Mouse (Mus musculus): ENCODE measurements around the gene Tnfrsf17. TPM values are rescaled to one million over a fixed set of nuclear protein-coding genes. Genes with fewer than 3 reads are reported as not detected.
A peak's percentile ranks its signal among the peaks of the same experiment; 100 is the strongest.

Gene Tnfrsf17
- polyA plus RNA-seq, 1 experiment from 2014 or later: 0.19 TPM

- H3K4me2 ChIP-seq: no peak overlapping the region
Observed at GRCm38 (mm10) chr16:11303741-11304140, 9.9 kb upstream of the Tnfrsf17 start.

GRCm38 (mm10) chr16:11305531-11305930 is 8.1 kb upstream of the Tnfrsf17 start:
- no peaks in the 10 kb centered on the region for H3K27me3 ChIP-seq (replicated peaks)
- H3K4me3 ChIP-seq (replicated peaks): no peak overlapping the region
- H3K27ac ChIP-seq (replicated peaks): no peak overlapping the region
- no peak overlapping the region for H3K4me2 ChIP-seq
- no peak for ATAC-seq (ENCODE audit: low FRiP score)
- H3K9me3 ChIP-seq (replicated peaks): no peaks in the 10 kb centered on the region
- WGBS: 95% methylated on average over 2 of the region's 2 CpGs
- no peaks in the 10 kb centered on the region for H3K4me1 ChIP-seq
- H3K9ac ChIP-seq (replicated peaks): no peak overlapping the region
- no peaks in the 10 kb centered on the region for H3K36me3 ChIP-seq

More at GRCm38 (mm10) chr16:11303741-11304140, 9.9 kb upstream of the Tnfrsf17 start:
- ATAC-seq (ENCODE audit: low FRiP score): no peak
- H3K27ac ChIP-seq (replicated peaks): no peak overlapping the region
- H3K4me1 ChIP-seq: no peaks in the 10 kb centered on the region
- H3K9ac ChIP-seq (replicated peaks): no peak overlapping the region
- no peaks in the 10 kb centered on the region for H3K36me3 ChIP-seq
- no peak overlapping the region for H3K4me3 ChIP-seq (replicated peaks)
- H3K9me3 ChIP-seq (replicated peaks): no peaks in the 10 kb centered on the region
- no peaks in the 10 kb centered on the region for H3K27me3 ChIP-seq (replicated peaks)

- H3K4me3 ChIP-seq (replicated peaks): no peak overlapping the region
- no peaks in the 10 kb centered on the region for H3K36me3 ChIP-seq
- H3K9me3 ChIP-seq (replicated peaks): no peaks in the 10 kb centered on the region
- ATAC-seq (ENCODE audit: low FRiP score): no peak
- H3K27me3 ChIP-seq (replicated peaks): 0 out of 2 replicates have a peak, but pooled peaks cover 3% of the 10 kb centered on the region
- no peaks in the 10 kb centered on the region for H3K4me1 ChIP-seq
- H3K9ac ChIP-seq (replicated peaks): no peak overlapping the region
- no peak overlapping the region for H3K4me2 ChIP-seq
- WGBS: 86% methylated on average over 5 of the region's 5 CpGs
- H3K27ac ChIP-seq (replicated peaks): no peak overlapping the region
Observed at GRCm38 (mm10) chr16:11315786-11316320, 2.2 kb downstream of the Tnfrsf17 start.

GRCm38 (mm10) chr16:11316748-11317147 is 3.1 kb downstream of the Tnfrsf17 start:
- H3K9ac ChIP-seq (replicated peaks): no peak overlapping the region
- 0 out of 2 replicates have a peak, but pooled peaks cover 3% of the 10 kb centered on the region for H3K27me3 ChIP-seq (replicated peaks)
- no peak overlapping the region for H3K4me2 ChIP-seq
- no peak overlapping the region for H3K4me3 ChIP-seq (replicated peaks)
- WGBS: 81% methylated on average over 5 of the region's 5 CpGs
- no peaks in the 10 kb centered on the region for H3K9me3 ChIP-seq (replicated peaks)
- no peak overlapping the region for H3K27ac ChIP-seq (replicated peaks)
- H3K36me3 ChIP-seq: no peaks in the 10 kb centered on the region
- ATAC-seq (ENCODE audit: low FRiP score): no peak
- H3K4me1 ChIP-seq: no peaks in the 10 kb centered on the region

- 0 out of 2 replicates have a peak, but pooled peaks cover 3% of the 10 kb centered on the region for H3K27me3 ChIP-seq (replicated peaks)
- no peak overlapping the region for H3K4me3 ChIP-seq (replicated peaks)
- H3K9me3 ChIP-seq (replicated peaks): no peaks in the 10 kb centered on the region
- H3K9ac ChIP-seq (replicated peaks): no peak overlapping the region
- no peak for ATAC-seq (ENCODE audit: low FRiP score)
- H3K27ac ChIP-seq (replicated peaks): no peak overlapping the region
- peaks cover 6% of the 10 kb centered on the region for H3K4me1 ChIP-seq
- 73% methylated on average over 6 of the region's 6 CpGs for WGBS
- no peak overlapping the region for H3K4me2 ChIP-seq
- no peaks in the 10 kb centered on the region for H3K36me3 ChIP-seq
Observed at GRCm38 (mm10) chr16:11317324-11317723, 3.7 kb downstream of the Tnfrsf17 start.

GRCm38 (mm10) chr16:11322409-11323323 is 9.1 kb downstream of the Tnfrsf17 start, which contains the start of gene Snx29:
Gene Snx29, plus strand, starts transcription at chr16:11322908.
- peak within 1 kb of the TSS; percentile 86 for H3K4me3 ChIP-seq (replicated peaks)
- H3K4me2 ChIP-seq: peak within 1 kb of the TSS; percentile 93
- H3K9me3 ChIP-seq (replicated peaks): no peaks in the 10 kb centered on the region
- ATAC-seq (ENCODE audit: low FRiP score): peak; percentile 99
- H3K9ac ChIP-seq (replicated peaks): peak within 1 kb of the TSS; percentile 90
- H3K36me3 ChIP-seq: no peaks in the 10 kb centered on the region
- H3K4me1 ChIP-seq: peaks cover 15% of the 10 kb centered on the region
- H3K27ac ChIP-seq (replicated peaks): peak within 1 kb of the TSS; percentile 93
- 0 out of 2 replicates have a peak, but pooled peaks cover 3% of the 10 kb centered on the region for H3K27me3 ChIP-seq (replicated peaks)
- 5% methylated on average over 44 of the region's 61 CpGs for WGBS

GRCm38 (mm10) chr16:11323324-11324051 is 9.9 kb downstream of the Tnfrsf17 start:
- Histone ChIP-seq H3K4me3 (replicated peaks) (peak overlapping the region; percentile 86), H3K4me1 (peaks cover 15% of the 10 kb centered on the region), H3K27ac (replicated peaks) (peak overlapping the region; percentile 93), H3K36me3 (no peaks in the 10 kb centered on the region), H3K27me3 (replicated peaks) (0 out of 2 replicates have a peak, but pooled peaks cover 3% of the 10 kb centered on the region), H3K9me3 (replicated peaks) (no peaks in the 10 kb centered on the region), H3K4me2 (peak overlapping the region; percentile 93), H3K9ac (replicated peaks) (peak overlapping the region; percentile 90)
- ATAC-seq (ENCODE audit: low FRiP score): peak; percentile 33
- WGBS: 4% methylated on average over 17 of the region's 17 CpGs

GRCm38 (mm10) chr16:11330081-11330800 is 16.6 kb downstream of the Tnfrsf17 start:
- H3K4me2 ChIP-seq: no peak overlapping the region
- no peaks in the 10 kb centered on the region for H3K36me3 ChIP-seq
- H3K9me3 ChIP-seq (replicated peaks): no peaks in the 10 kb centered on the region
- no peak overlapping the region for H3K9ac ChIP-seq (replicated peaks)
- no peaks in the 10 kb centered on the region for H3K27me3 ChIP-seq (replicated peaks)
- H3K4me1 ChIP-seq: no peaks in the 10 kb centered on the region
- no peak overlapping the region for H3K27ac ChIP-seq (replicated peaks)
- no peak overlapping the region for H3K4me3 ChIP-seq (replicated peaks)
- 81% methylated on average over 3 of the region's 3 CpGs for WGBS
- ATAC-seq (ENCODE audit: low FRiP score): no peak

GRCm38 (mm10) chr16:11331030-11331429 is 17.4 kb downstream of the Tnfrsf17 start:
- no peak overlapping the region for H3K4me2 ChIP-seq
- H3K27me3 ChIP-seq (replicated peaks): no peaks in the 10 kb centered on the region
- no peak overlapping the region for H3K9ac ChIP-seq (replicated peaks)
- no peak overlapping the region for H3K4me3 ChIP-seq (replicated peaks)
- H3K4me1 ChIP-seq: no peaks in the 10 kb centered on the region
- H3K9me3 ChIP-seq (replicated peaks): no peaks in the 10 kb centered on the region
- no peak overlapping the region for H3K27ac ChIP-seq (replicated peaks)
- no peak for ATAC-seq (ENCODE audit: low FRiP score)
- WGBS: 89% methylated on average over 1 of the region's 1 CpGs
- no peaks in the 10 kb centered on the region for H3K36me3 ChIP-seq

GRCm38 (mm10) chr16:11343292-11343815 is 29.7 kb downstream of the Tnfrsf17 start:
- Histone ChIP-seq H3K27me3 (replicated peaks) (no peaks in the 10 kb centered on the region), H3K4me2 (no peak overlapping the region), H3K9me3 (replicated peaks) (no peaks in the 10 kb centered on the region), H3K9ac (replicated peaks) (no peak overlapping the region), H3K4me3 (replicated peaks) (no peak overlapping the region), H3K36me3 (no peaks in the 10 kb centered on the region), H3K27ac (replicated peaks) (no peak overlapping the region), H3K4me1 (no peaks in the 10 kb centered on the region)
- ATAC-seq (ENCODE audit: low FRiP score): no peak
- 87% methylated on average over 4 of the region's 4 CpGs for WGBS

GRCm38 (mm10) chr16:11351903-11352302 is 38.3 kb downstream of the Tnfrsf17 start:
- H3K4me2 ChIP-seq: no peak overlapping the region
- H3K27me3 ChIP-seq (replicated peaks): no peaks in the 10 kb centered on the region
- H3K27ac ChIP-seq (replicated peaks): no peak overlapping the region
- WGBS: 84% methylated on average over 7 of the region's 7 CpGs
- H3K4me1 ChIP-seq: no peaks in the 10 kb centered on the region
- peaks cover 7% of the 10 kb centered on the region; the same call in 1 of the 2 replicates for H3K36me3 ChIP-seq
- H3K4me3 ChIP-seq (replicated peaks): no peak overlapping the region
- H3K9me3 ChIP-seq (replicated peaks): no peaks in the 10 kb centered on the region
- no peak overlapping the region for H3K9ac ChIP-seq (replicated peaks)
- ATAC-seq (ENCODE audit: low FRiP score): no peak

All from neural tube, embryonic 15.5 days (tissue).